Mouse (Mus musculus) layer of hippocampus, adult 11-12 months (tissue): ENCODE results near the gene Gmnn.

Experiments used
- DNase-seq: peaks from one replicate; pipeline ENCODE4 v3.0.0; 2022; ENCODE audit warnings: low spot score

The Gmnn gene

GRCm38 (mm10) chr13:24760351-24760870 is 1.3 kb downstream of the Gmnn start:
- no peak for DNase-seq

- no peak for DNase-seq
These were observed 2.3 kb downstream of the Gmnn start for GRCm38 (mm10) chr13:24759451-24759850.

- no peak for DNase-seq
These were observed 3.7 kb downstream of the Gmnn start for GRCm38 (mm10) chr13:24757820-24758564.

GRCm38 (mm10) chr13:24756756-24757155 is 5.0 kb downstream of the Gmnn start:
- DNase-seq, result no peak

- no peak for DNase-seq
These were observed 10.3 kb downstream of the Gmnn start for GRCm38 (mm10) chr13:24751396-24751795.

GRCm38 (mm10) chr13:24750807-24751206 is 10.9 kb downstream of the Gmnn start:
- DNase-seq, result no peak

- no peak for DNase-seq
These were observed 13.9 kb downstream of the Gmnn start for GRCm38 (mm10) chr13:24747823-24748222.

GRCm38 (mm10) chr13:24741028-24741427 is 20.7 kb downstream of the Gmnn start, which contains the start of gene Armh2:
TSS of gene Armh2 (plus strand) at chr13:24741232.
- no peak for DNase-seq

GRCm38 (mm10) chr13:24735608-24736131 is 26.1 kb downstream of the Gmnn start:
- no peak for DNase-seq

- no peak for DNase-seq
These were observed 27.2 kb downstream of the Gmnn start for GRCm38 (mm10) chr13:24734502-24734901.

GRCm38 (mm10) chr13:24729128-24729527 is 32.6 kb downstream of the Gmnn start:
- DNase-seq, result no peak

- no peak for DNase-seq
These were observed 37.3 kb downstream of the Gmnn start for GRCm38 (mm10) chr13:24724395-24724759.

GRCm38 (mm10) chr13:24723699-24724394 is 37.9 kb downstream of the Gmnn start:
- no peak for DNase-seq

GRCm38 (mm10) chr13:24721502-24721901 is 40.2 kb downstream of the Gmnn start:
- DNase-seq, result no peak

- no peak for DNase-seq
These were observed 44.0 kb downstream of the Gmnn start for GRCm38 (mm10) chr13:24717677-24718076.

- DNase-seq, result no peak
These were observed 45.3 kb downstream of the Gmnn start for GRCm38 (mm10) chr13:24716441-24716840.

GRCm38 (mm10) chr13:24715601-24716000 is 46.1 kb downstream of the Gmnn start:
- no peak for DNase-seq

- DNase-seq, result no peak
These were observed 47.3 kb downstream of the Gmnn start for GRCm38 (mm10) chr13:24714360-24714885.

- DNase-seq, result peak; percentile 90
These were observed 48.2 kb downstream of the Gmnn start for GRCm38 (mm10) chr13:24713434-24714000.

- no peak for DNase-seq
These were observed 49.1 kb downstream of the Gmnn start for GRCm38 (mm10) chr13:24712581-24713130.

- no peak for DNase-seq
These were observed 50.8 kb downstream of the Gmnn start for GRCm38 (mm10) chr13:24710968-24711367.
